Mouse (Mus musculus): ENCODE measurements around the gene Lancl2. TPM values are rescaled to one million over a fixed set of nuclear protein-coding genes. Genes with fewer than 3 reads are reported as not detected.

The Lancl2 gene
- polyA plus RNA-seq, 2 experiments = 17.8 to 23.0 TPM

- no peak for TF ChIP-seq POLR2A (IDR thresholded peaks at IDR 0.05; ENCODE audit: borderline replicate concordance, extremely low read depth, insufficient read depth, insufficient read length)
- no peaks in the 10 kb centered on the region for H3K4me1 ChIP-seq (ENCODE audit: control insufficient read depth, insufficient read depth, low read length)
- 81% methylated on average over 1 of the region's 1 CpGs for WGBS
- DNase-seq (ENCODE audit: low spot score) (no peak), ATAC-seq (ENCODE audit: low FRiP score, low read depth) (no peak)
- no peak overlapping the region for H3K9ac ChIP-seq (ENCODE audit: low read depth, low read length, severe bottlenecking)
- no peak overlapping the region for H3K4me3 ChIP-seq (replicated peaks; ENCODE audit: low read length)
- no peaks in the 10 kb centered on the region for H3K9me3 ChIP-seq (ENCODE audit: control insufficient read depth, low read length)
- H3K27ac ChIP-seq (replicated peaks; ENCODE audit: low read depth, low read length) = no peak overlapping the region
- no peaks in the 10 kb centered on the region for H3K27me3 ChIP-seq (ENCODE audit: control insufficient read depth, insufficient read depth, low read length)
- H3K36me3 ChIP-seq (ENCODE audit: control insufficient read depth, insufficient read depth, low read length) = peaks cover 19% of the 10 kb centered on the region
- no peak overlapping the region for H3K4me2 ChIP-seq (replicated peaks; ENCODE audit: low read depth, low read length, severe bottlenecking)
Measured at GRCm38 (mm10) chr6:57721347-57721746, 19.0 kb downstream of the Lancl2 start.

DNA sequence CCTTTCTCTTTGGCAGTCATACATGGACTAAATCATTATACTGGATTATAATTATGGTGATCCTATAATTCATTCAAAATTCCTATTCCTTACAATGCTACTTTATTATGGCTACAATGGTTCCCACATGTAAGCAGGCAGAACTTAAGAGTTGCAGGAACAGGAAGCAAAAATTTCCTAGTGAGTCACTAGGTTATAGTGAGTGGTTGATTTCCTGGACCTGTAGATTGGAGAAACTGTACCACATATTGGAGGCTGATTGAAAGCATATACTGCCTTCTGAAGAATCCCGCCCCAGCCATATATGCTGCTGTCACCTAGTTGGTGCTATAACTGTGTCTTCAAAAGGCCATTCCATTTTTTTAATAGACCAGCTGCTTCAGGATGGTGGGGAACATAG is 40.4 kb downstream of the Lancl2 start:
- DNase-seq (ENCODE audit: low spot score) = no peak
- whole genome bisulfite sequencing = 100% methylated on average over 1 of the region's 1 CpGs
- Histone ChIP-seq H3K4me3 (replicated peaks; ENCODE audit: low read length) (no peak overlapping the region), H3K36me3 (ENCODE audit: control insufficient read depth, insufficient read depth, low read length) (peaks cover 4% of the 10 kb centered on the region; the same call in 1 of the 2 replicates), H3K27me3 (ENCODE audit: control insufficient read depth, insufficient read depth, low read length) (no peaks in the 10 kb centered on the region), H3K4me2 (replicated peaks; ENCODE audit: low read depth, low read length, severe bottlenecking) (no peak overlapping the region), H3K9ac (ENCODE audit: low read depth, low read length, severe bottlenecking) (no peak overlapping the region), H3K27ac (replicated peaks; ENCODE audit: low read depth, low read length) (no peak overlapping the region), H3K4me1 (ENCODE audit: control insufficient read depth, insufficient read depth, low read length) (no peaks in the 10 kb centered on the region), H3K9me3 (ENCODE audit: control insufficient read depth, low read length) (no peaks in the 10 kb centered on the region)
- no peak for ATAC-seq (ENCODE audit: low FRiP score, low read depth)
- TF ChIP-seq POLR2A (IDR thresholded peaks at IDR 0.05; ENCODE audit: borderline replicate concordance, extremely low read depth, insufficient read depth, insufficient read length) = no peak

DNA sequence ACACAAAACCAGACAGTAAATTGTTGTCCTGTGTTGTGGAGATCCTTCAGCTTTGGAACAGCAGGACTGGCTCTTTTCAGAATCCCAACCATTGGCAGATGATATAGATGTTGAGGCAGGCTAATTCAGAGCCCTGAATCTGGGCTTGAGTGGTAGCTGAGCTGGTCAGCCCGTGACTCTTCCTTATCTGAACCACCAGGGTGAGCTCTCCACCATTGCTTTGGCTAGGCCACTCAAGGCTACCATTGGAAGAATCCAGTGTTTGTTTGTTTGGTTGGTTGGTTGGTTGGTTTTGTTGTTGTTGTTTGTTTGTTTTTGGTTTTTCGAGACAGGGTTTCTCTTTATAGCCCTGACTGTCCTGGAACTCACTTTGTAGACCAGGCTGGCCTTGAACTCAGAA is 41.0 kb downstream of the Lancl2 start:
- ATAC-seq (ENCODE audit: low FRiP score, low read depth) (no peak), DNase-seq (ENCODE audit: low spot score) (no peak)
- WGBS = 75% methylated on average over 2 of the region's 2 CpGs
- no peaks in the 10 kb centered on the region; the same call in 1 of the 2 replicates for H3K36me3 ChIP-seq (ENCODE audit: control insufficient read depth, insufficient read depth, low read length)
- H3K9ac ChIP-seq (ENCODE audit: low read depth, low read length, severe bottlenecking) = no peak overlapping the region
- H3K4me1 ChIP-seq (ENCODE audit: control insufficient read depth, insufficient read depth, low read length) = no peaks in the 10 kb centered on the region
- H3K27ac ChIP-seq (replicated peaks; ENCODE audit: low read depth, low read length) = no peak overlapping the region
- no peak overlapping the region for H3K4me3 ChIP-seq (replicated peaks; ENCODE audit: low read length)
- no peaks in the 10 kb centered on the region for H3K27me3 ChIP-seq (ENCODE audit: control insufficient read depth, insufficient read depth, low read length)
- no peaks in the 10 kb centered on the region for H3K9me3 ChIP-seq (ENCODE audit: control insufficient read depth, low read length)
- no peak for TF ChIP-seq POLR2A (IDR thresholded peaks at IDR 0.05; ENCODE audit: borderline replicate concordance, extremely low read depth, insufficient read depth, insufficient read length)
- H3K4me2 ChIP-seq (replicated peaks; ENCODE audit: low read depth, low read length, severe bottlenecking) = no peak overlapping the region

- TF ChIP-seq POLR2A (IDR thresholded peaks at IDR 0.05; ENCODE audit: borderline replicate concordance, extremely low read depth, insufficient read depth, insufficient read length) = no peak
- Histone ChIP-seq H3K27ac (replicated peaks; ENCODE audit: low read depth, low read length) (no peak overlapping the region), H3K27me3 (ENCODE audit: control insufficient read depth, insufficient read depth, low read length) (no peaks in the 10 kb centered on the region), H3K4me1 (ENCODE audit: control insufficient read depth, insufficient read depth, low read length) (no peaks in the 10 kb centered on the region), H3K9ac (ENCODE audit: low read depth, low read length, severe bottlenecking) (no peak overlapping the region), H3K36me3 (ENCODE audit: control insufficient read depth, insufficient read depth, low read length) (no peaks in the 10 kb centered on the region; the same call in 1 of the 2 replicates), H3K4me3 (replicated peaks; ENCODE audit: low read length) (no peak overlapping the region), H3K4me2 (replicated peaks; ENCODE audit: low read depth, low read length, severe bottlenecking) (no peak overlapping the region), H3K9me3 (ENCODE audit: control insufficient read depth, low read length) (no peaks in the 10 kb centered on the region)
- no peak for DNase-seq (ENCODE audit: low spot score)
- no peak for ATAC-seq (ENCODE audit: low FRiP score, low read depth)
- WGBS = 95% methylated on average over 2 of the region's 2 CpGs
Measured at GRCm38 (mm10) chr6:57744123-57744522, 41.8 kb downstream of the Lancl2 start.

- Histone ChIP-seq H3K27me3 (ENCODE audit: control insufficient read depth, insufficient read depth, low read length) (no peaks in the 10 kb centered on the region), H3K36me3 (ENCODE audit: control insufficient read depth, insufficient read depth, low read length) (no peaks in the 10 kb centered on the region; the same call in 1 of the 2 replicates), H3K4me1 (ENCODE audit: control insufficient read depth, insufficient read depth, low read length) (no peaks in the 10 kb centered on the region), H3K27ac (replicated peaks; ENCODE audit: low read depth, low read length) (no peak overlapping the region), H3K4me3 (replicated peaks; ENCODE audit: low read length) (no peak overlapping the region), H3K4me2 (replicated peaks; ENCODE audit: low read depth, low read length, severe bottlenecking) (no peak overlapping the region), H3K9ac (ENCODE audit: low read depth, low read length, severe bottlenecking) (no peak overlapping the region), H3K9me3 (ENCODE audit: control insufficient read depth, low read length) (no peaks in the 10 kb centered on the region)
- ATAC-seq (ENCODE audit: low FRiP score, low read depth) = no peak
- TF ChIP-seq POLR2A (IDR thresholded peaks at IDR 0.05; ENCODE audit: borderline replicate concordance, extremely low read depth, insufficient read depth, insufficient read length) = no peak
- WGBS = 95% methylated on average over 4 of the region's 4 CpGs
- DNase-seq (ENCODE audit: low spot score) = no peak
Measured at GRCm38 (mm10) chr6:57744974-57745747, 42.8 kb downstream of the Lancl2 start.

All from limb, embryonic 14.5 days (tissue).